Mouse (Mus musculus) urinary bladder, adult 2 months (tissue): ENCODE results near the gene Vps13d. TPM values are rescaled to one million over a fixed set of nuclear protein-coding genes. Genes with fewer than 3 reads are reported as not detected.
"Not testable (repeated sequence)": the region's sequence is repeated elsewhere in the genome, so short reads cannot be mapped to it uniquely, and the experiment has no call there.

Experiments
- DNase-seq: peaks from one replicate; pipeline ENCODE4 v3.0.0; 2022; ENCODE audit warnings: low spot score
- polyA plus RNA-seq: library from polyadenylated mRNA; depleted of rRNA; stranded (reverse); fragments of >200 nt; gene quantifications from 2 replicates; pipeline ENCODE4 v1.2.3, GENCODE M21; 2012

Vps13d gene
- polyA plus RNA-seq, 1 experiment: 39.3 TPM

- no peak for DNase-seq
Observed at GRCm38 (mm10) chr4:145211076-145211475, 16.3 kb upstream of the Vps13d start.

GRCm38 (mm10) chr4:145210564-145210963, 15.8 kb upstream of the Vps13d start:
- DNase-seq: no peak

GRCm38 (mm10) chr4:145209690-145210088, 14.9 kb upstream of the Vps13d start:
- DNase-seq: no peak

- DNase-seq: no peak
Observed at GRCm38 (mm10) chr4:145209076-145209689, 14.4 kb upstream of the Vps13d start.

- DNase-seq: no peak
Observed at GRCm38 (mm10) chr4:145207718-145208371, 13.0 kb upstream of the Vps13d start.

GRCm38 (mm10) chr4:145204779-145205178, 10.0 kb upstream of the Vps13d start:
- no peak for DNase-seq

GRCm38 (mm10) chr4:145203305-145203704, 8.5 kb upstream of the Vps13d start:
- DNase-seq: no peak

GRCm38 (mm10) chr4:145201424-145201823, 6.6 kb upstream of the Vps13d start:
- no peak for DNase-seq

- DNase-seq: no peak
Observed at GRCm38 (mm10) chr4:145199982-145200699, 5.3 kb upstream of the Vps13d start.

GRCm38 (mm10) chr4:145196586-145196985, 1.8 kb upstream of the Vps13d start:
- no peak for DNase-seq

- DNase-seq: no peak
Observed at GRCm38 (mm10) chr4:145195172-145195571, 367 bp upstream of the Vps13d start.

GRCm38 (mm10) chr4:145193991-145194511, 754 bp downstream of the Vps13d start:
- peak; percentile 37 for DNase-seq

GRCm38 (mm10) chr4:145193406-145193805, 1.4 kb downstream of the Vps13d start:
- DNase-seq: no peak

GRCm38 (mm10) chr4:145192686-145193085, 2.1 kb downstream of the Vps13d start:
- no peak for DNase-seq

- DNase-seq: no peak
Observed at GRCm38 (mm10) chr4:145188561-145188960, 6.2 kb downstream of the Vps13d start.

- no peak for DNase-seq
Observed at GRCm38 (mm10) chr4:145187619-145188018, 7.2 kb downstream of the Vps13d start.

- no peak for DNase-seq
Observed at GRCm38 (mm10) chr4:145178918-145179549, 15.8 kb downstream of the Vps13d start.

GRCm38 (mm10) chr4:145165542-145165941, 29.3 kb downstream of the Vps13d start:
- not testable (repeated sequence) for DNase-seq

- DNase-seq: no peak
Observed at GRCm38 (mm10) chr4:145164111-145164510, 30.7 kb downstream of the Vps13d start.

GRCm38 (mm10) chr4:145161243-145161642, 33.6 kb downstream of the Vps13d start:
- DNase-seq: no peak

GRCm38 (mm10) chr4:145155956-145156355, 38.8 kb downstream of the Vps13d start:
- no peak for DNase-seq

GRCm38 (mm10) chr4:145151103-145151486, 43.7 kb downstream of the Vps13d start:
- no peak for DNase-seq
